Mouse (Mus musculus): ENCODE results near the gene Stx7.

Gene Stx7

GRCm38 (mm10) chr10:24168854-24169253 lies 19.8 kb downstream of the Stx7 start:
- no peak for DNase-seq

GRCm38 (mm10) chr10:24171906-24172459 lies 22.9 kb downstream of the Stx7 start:
- no peak for DNase-seq

GRCm38 (mm10) chr10:24173210-24174001 lies 24.3 kb downstream of the Stx7 start:
- DNase-seq, result peak; percentile 72

DNA sequence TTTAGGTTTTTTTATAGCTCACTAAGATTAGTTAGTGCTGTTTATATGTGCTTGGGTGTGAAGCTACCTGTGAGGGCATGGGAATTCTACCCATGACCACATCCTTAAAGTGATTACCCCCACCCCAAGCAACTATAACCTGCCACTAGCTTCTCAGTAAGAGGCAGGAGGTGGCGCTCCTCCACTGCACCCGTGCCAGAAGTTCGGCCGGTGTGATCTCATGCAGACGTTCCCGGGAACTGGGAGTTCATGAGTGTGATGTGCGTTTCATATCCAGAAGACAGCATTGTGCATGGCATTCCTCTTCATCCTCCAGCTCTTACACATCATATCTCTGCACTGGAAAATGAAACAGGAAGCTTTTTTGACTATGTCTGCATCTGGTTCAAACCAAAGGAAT lies 41.3 kb downstream of the Stx7 start:
- DNase-seq, result peak; percentile 17

GRCm38 (mm10) chr10:24191977-24192376 lies 42.9 kb downstream of the Stx7 start:
- peak; percentile 30 for DNase-seq

DNA sequence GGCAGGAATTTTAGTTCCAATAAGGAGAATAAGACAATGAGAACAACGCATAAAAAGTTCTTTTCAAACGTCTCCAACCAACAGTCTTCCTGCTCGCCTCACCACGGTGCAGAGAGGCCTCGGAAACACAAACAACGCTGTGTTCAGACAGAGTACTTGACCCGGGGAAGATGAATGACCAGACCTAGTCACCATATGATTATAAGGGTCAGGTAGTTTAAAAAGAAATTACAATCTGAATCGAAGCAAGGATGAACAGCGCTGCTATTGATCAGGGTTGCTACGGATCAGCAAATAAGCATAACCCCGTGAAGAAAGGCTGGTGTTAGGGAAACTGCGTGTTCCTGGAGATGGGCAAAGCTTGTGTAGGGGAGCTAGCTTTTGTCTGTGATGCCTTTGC lies 50.2 kb downstream of the Stx7 start:
- DNase-seq, result no peak

GRCm38 (mm10) chr10:24200099-24200498 lies 51.0 kb downstream of the Stx7 start:
- no peak for DNase-seq

- no peak for DNase-seq
Observed at GRCm38 (mm10) chr10:24210075-24210474, 61.0 kb downstream of the Stx7 start.

DNA sequence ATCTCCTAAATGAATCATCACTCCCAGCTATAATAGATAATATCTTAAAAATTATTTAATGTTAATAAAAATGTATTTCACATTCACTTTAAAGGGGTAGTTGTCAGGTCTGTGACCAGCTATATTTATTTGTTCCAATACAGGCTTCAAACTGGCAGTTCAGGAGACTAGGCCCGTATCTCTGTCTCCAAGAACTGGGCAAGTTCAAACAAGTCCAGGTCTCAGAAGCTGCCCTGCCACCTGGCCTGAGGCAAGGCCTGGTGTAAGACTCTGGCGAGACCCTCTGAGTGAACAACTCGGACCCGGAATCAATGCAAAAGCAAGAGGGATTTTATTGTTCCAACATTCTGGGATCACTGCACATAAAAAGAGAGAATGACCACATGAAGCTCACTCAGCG lies 64.2 kb downstream of the Stx7 start:
- DNase-seq, result no peak

DNA sequence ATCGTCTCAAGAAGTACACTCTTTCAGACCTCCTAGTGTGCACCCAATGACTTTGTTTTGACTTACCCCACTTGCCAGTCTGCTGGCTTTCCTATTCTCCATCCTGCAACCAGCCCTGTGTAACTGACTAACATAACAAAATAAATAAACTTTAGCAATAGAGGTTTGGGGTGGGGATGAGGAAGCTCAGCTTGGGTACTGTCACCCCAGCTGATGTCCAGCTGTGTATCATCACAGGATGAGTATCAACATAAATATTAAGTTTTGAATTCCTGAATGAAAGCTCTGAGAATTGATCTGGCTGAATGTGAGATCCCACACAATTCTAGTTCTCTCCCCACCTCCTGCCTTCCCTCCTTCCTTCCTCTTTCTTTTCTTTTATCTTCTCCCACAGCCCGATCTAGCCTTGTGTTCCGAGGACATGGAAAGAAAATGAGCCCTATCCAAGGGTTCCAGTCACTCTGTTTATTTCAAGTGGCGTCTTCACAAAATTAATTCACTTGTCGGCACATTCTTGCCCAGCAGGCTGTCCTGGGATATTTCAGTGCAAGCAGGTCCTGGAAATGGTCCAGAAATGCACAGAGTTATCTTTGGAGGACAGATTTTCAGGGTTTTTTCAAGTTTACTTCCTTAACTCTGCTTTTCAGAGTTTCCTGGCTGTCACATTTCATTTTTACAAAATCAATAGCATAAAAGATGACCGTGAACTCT lies 68.6 kb downstream of the Stx7 start:
- peak; percentile 22 for DNase-seq

DNA sequence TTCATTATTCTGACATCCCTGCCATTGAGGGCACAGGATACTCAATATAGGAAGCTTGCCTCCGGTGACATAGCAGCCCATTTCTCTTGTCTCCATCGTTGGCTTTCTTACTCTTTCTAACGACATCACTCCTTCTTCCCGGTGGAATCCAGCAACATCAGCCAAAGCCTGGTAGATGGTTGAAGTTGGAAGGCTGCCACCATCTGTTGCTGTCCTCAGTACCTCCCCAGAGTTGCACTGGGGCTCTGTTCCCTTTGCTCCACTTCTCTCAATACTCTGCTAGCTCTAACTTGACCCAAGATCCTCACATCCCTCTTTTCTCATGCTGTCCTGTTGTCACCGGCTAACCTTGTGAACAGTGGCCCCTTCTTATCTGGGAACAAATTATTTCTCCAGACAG lies 71.8 kb downstream of the Stx7 start:
- peak; percentile 16 for DNase-seq

GRCm38 (mm10) chr10:24222911-24223310 lies 73.8 kb downstream of the Stx7 start:
- no peak for DNase-seq

- peak; percentile 35 for DNase-seq
Observed at GRCm38 (mm10) chr10:24223449-24224143, 74.5 kb downstream of the Stx7 start, which contains the start of gene Moxd1. Moxd1 (plus strand) TSS chr10:24223517.

DNA sequence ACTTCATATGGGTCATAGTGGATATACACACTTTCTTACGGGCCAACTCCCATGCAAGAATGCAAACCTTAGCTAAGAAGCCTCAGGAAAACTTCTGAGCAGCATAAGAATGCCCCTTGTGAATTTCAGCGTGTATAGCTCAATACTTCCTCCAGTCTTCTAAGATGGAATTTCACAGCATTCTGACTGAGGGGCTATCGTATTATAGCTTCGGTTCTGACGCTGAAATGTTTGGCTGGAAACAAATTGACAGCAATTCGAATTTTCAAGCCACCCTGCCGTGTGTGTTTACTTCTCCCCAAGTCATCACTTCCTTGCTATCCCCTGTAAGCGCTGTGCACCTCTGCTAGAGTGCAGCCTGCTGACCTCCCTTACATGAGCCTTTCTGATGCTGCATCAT lies 75.5 kb downstream of the Stx7 start:
- DNase-seq, result no peak

DNA sequence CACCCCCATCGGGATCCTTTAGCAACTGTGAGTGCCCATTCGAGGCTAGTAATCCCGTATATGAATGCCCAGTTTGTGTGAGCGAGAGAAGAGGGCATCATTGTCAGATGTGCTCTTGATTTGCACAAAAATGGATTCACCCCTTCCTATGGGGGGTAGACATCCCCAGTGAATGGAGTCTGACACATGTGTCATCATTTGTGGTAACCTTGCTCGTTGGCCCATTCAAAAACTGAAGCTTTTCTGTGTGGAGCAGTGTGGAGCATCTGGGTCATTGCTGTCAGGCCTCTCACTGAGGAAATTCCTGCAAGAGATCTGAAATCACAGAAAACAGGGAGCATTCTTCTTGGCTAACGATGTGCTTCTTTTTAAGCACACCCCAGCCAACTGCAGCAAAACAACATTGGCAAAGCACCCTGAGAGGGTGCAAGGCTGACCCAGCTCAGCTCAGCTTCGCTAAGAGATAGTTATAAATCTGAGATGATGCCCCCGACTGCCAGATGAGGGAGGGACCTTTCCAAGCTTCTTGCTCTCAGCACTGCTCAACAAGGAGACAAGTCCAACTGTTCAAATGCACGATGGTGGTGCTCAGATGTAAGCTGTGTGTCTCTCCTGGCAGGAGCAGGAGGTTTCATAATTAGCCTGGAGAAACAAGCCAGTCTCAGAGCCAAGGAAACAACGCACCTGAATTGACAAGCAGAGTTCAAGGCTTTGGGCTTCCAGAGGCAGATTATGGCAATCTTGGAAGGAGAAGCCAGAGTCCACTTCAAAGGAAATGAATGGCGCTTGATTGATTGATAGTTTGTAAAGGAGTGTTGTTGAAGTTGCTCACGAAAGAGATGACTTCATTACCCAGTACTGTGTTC lies 79.4 kb downstream of the Stx7 start:
- DNase-seq, result no peak

DNA sequence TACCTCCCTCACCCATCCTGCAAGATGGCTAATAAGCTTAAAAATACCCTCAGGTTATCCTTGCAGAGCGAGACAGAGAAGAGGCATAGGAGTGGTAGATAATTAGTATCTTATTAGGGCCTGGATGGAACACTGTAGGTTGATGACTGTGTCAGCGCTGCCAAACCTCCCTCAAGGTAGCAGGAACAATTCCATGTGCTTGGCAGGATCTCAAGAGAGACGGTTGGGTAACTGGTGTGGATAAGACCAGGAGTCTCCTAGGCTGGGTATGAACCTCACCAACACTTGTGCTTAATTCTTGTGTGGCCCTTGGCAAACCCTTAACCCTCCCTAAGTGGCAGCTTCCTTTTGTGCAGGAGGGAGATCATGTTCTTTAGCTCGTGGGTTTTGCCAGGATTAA lies 83.2 kb downstream of the Stx7 start:
- DNase-seq, result no peak

GRCm38 (mm10) chr10:24235426-24236283 lies 86.6 kb downstream of the Stx7 start:
- no peak for DNase-seq
